Mouse (Mus musculus) bone marrow macrophage, adult 2 months (primary cell): Measurements from ENCODE around the gene Gm10309. TPM values are rescaled to one million over a fixed set of nuclear protein-coding genes. Genes with fewer than 3 reads are reported as not detected.

ENCODE experiments used
- H3K27ac ChIP-seq: 2 replicates; pipeline ENCODE4 v1.5.1; 2012; ENCODE audit warnings: low read depth, low read length; ENCODE audit not compliant: insufficient read depth
- H3K4me1 ChIP-seq: 2 replicates; pipeline ENCODE4 v1.6.1; 2012; ENCODE audit warnings: low read length; ENCODE audit not compliant: control insufficient read depth, insufficient read depth
- H3K4me3 ChIP-seq: 2 replicates; pipeline ENCODE4 v1.5.1; 2012; ENCODE audit warnings: mild to moderate bottlenecking, low read length, moderate library complexity; ENCODE audit not compliant: insufficient read depth
- CTCF ChIP-seq: IDR thresholded peaks from 2 replicates; pipeline ENCODE4 v1.5.1; 2012; ENCODE audit warnings: low read depth, mild to moderate bottlenecking, low read length, moderate library complexity
- POLR2A ChIP-seq: IDR thresholded peaks from 2 replicates; pipeline ENCODE4 v1.6.1; 2012; ENCODE audit warnings: mild to moderate bottlenecking, low read depth, low read length, borderline replicate concordance
- polyA plus RNA-seq: library from polyadenylated mRNA; stranded (reverse); fragments of >200 nt; gene quantifications from 2 replicates; pipeline ENCODE4 v1.2.4, GENCODE M21; 2012; ENCODE audit not compliant: missing spikeins, insufficient read depth, insufficient read length

Gm10309 gene
- polyA plus RNA-seq, 1 experiment: not detected

DNA sequence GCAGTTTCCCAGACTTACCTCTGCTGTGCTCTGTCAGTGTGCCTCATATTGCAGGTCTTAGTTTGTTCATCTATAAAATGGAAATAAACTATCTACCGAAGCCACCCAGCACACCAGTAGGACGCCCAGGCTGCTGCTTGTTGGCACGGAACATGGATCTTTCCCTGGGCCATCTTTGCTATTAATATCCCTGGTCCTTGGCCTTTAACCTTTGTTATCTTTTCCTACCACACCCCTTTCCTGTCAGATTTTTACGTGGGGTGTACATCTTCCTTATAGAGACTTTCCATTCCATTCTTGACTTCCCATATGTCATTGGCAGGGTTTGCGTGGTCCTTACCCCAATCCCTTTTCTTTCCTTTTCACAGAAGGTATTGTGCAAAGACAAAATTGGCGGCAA lies 26.2 kb upstream of the Gm10309 start:
- 0 out of 2 replicates have a peak, but pooled peaks cover 2% of the 10 kb centered on the region for H3K4me1 ChIP-seq

GRCm38 (mm10) chr17:86529411-86529810 lies 24.4 kb upstream of the Gm10309 start:
- no peaks in the 10 kb centered on the region for H3K4me1 ChIP-seq
- no peak overlapping the region for H3K4me3 ChIP-seq
- H3K27ac ChIP-seq: no peak overlapping the region
- TF ChIP-seq CTCF (no peak), POLR2A (no peak)

More for the DNA sequence above, 26.2 kb upstream of the Gm10309 start:
- Histone ChIP-seq H3K4me3 (no peak overlapping the region), H3K27ac (no peak overlapping the region)
- no peak for TF ChIP-seq POLR2A
- no peak for TF ChIP-seq CTCF

- TF ChIP-seq CTCF (no peak), POLR2A (no peak)
- H3K4me1 ChIP-seq: no peaks in the 10 kb centered on the region
- H3K27ac ChIP-seq: no peak overlapping the region
- no peak overlapping the region for H3K4me3 ChIP-seq
Measured at GRCm38 (mm10) chr17:86529003-86529402, 24.0 kb upstream of the Gm10309 start.

GRCm38 (mm10) chr17:86527298-86527697 lies 22.3 kb upstream of the Gm10309 start:
- Histone ChIP-seq H3K4me1 (no peaks in the 10 kb centered on the region), H3K4me3 (no peak overlapping the region), H3K27ac (no peak overlapping the region)
- TF ChIP-seq CTCF (no peak), POLR2A (no peak)

- no peak for TF ChIP-seq POLR2A
- no peak for TF ChIP-seq CTCF
- Histone ChIP-seq H3K4me3 (no peak overlapping the region), H3K27ac (no peak overlapping the region), H3K4me1 (no peaks in the 10 kb centered on the region)
Measured at GRCm38 (mm10) chr17:86526016-86526415, 21.0 kb upstream of the Gm10309 start.

- no peak overlapping the region for H3K27ac ChIP-seq
- no peak for TF ChIP-seq CTCF
- TF ChIP-seq POLR2A: no peak
- no peak overlapping the region for H3K4me3 ChIP-seq
- no peaks in the 10 kb centered on the region for H3K4me1 ChIP-seq
Measured at GRCm38 (mm10) chr17:86525075-86525474, 20.0 kb upstream of the Gm10309 start.

- Histone ChIP-seq H3K4me3 (no peak overlapping the region), H3K27ac (no peak overlapping the region), H3K4me1 (no peaks in the 10 kb centered on the region)
- TF ChIP-seq CTCF (no peak), POLR2A (no peak)
Measured at GRCm38 (mm10) chr17:86523843-86524242, 18.8 kb upstream of the Gm10309 start.

DNA sequence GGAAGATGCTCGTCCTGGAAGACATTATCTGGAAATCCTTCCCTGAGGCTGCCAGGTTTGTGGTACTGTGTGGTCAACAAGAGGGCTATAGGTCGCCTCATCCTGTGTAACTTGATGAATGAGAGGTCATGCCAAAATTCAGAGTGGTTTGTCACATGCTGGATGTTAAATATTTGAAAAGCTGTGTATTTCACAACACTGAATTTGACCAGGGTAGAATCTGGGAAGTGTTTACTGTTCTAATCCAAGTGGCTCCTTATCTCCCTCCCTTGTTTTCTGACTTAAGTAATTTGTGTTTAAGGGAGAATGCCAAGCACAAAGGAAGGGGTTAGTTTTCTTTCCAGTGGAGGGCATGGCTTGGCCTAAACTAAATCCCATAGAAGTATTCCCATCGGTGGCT lies 18.3 kb upstream of the Gm10309 start:
- Histone ChIP-seq H3K4me1 (no peaks in the 10 kb centered on the region), H3K4me3 (no peak overlapping the region), H3K27ac (no peak overlapping the region)
- no peak for TF ChIP-seq POLR2A
- no peak for TF ChIP-seq CTCF

- Histone ChIP-seq H3K4me1 (no peaks in the 10 kb centered on the region), H3K4me3 (no peak overlapping the region), H3K27ac (no peak overlapping the region)
- no peak for TF ChIP-seq POLR2A
- no peak for TF ChIP-seq CTCF
Measured at GRCm38 (mm10) chr17:86522649-86523048, 17.6 kb upstream of the Gm10309 start.

DNA sequence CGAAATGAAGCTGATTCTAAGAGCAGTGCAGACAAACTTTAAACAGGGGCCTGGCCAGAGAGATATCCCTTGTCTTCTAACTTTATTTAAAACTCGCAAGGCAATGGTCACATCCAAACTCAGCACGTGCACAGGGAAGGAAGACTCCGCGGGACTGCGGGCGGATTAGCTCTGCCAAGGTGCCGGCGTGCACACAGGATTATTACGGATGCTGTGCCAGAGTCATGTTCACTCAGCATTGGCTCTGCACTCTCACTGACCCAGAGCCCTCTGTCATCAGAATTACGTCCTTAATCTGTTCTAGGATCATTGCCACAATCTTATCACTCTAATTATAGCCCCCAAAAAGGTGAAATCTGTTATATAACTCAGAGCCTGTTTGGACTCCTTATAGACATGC lies 16.2 kb upstream of the Gm10309 start:
- H3K4me1 ChIP-seq: no peaks in the 10 kb centered on the region
- no peak overlapping the region for H3K4me3 ChIP-seq
- no peak for TF ChIP-seq POLR2A
- no peak for TF ChIP-seq CTCF
- H3K27ac ChIP-seq: no peak overlapping the region

GRCm38 (mm10) chr17:86518604-86519003 lies 13.6 kb upstream of the Gm10309 start:
- TF ChIP-seq POLR2A: no peak
- no peak for TF ChIP-seq CTCF
- Histone ChIP-seq H3K27ac (no peak overlapping the region), H3K4me1 (no peaks in the 10 kb centered on the region), H3K4me3 (no peak overlapping the region)

DNA sequence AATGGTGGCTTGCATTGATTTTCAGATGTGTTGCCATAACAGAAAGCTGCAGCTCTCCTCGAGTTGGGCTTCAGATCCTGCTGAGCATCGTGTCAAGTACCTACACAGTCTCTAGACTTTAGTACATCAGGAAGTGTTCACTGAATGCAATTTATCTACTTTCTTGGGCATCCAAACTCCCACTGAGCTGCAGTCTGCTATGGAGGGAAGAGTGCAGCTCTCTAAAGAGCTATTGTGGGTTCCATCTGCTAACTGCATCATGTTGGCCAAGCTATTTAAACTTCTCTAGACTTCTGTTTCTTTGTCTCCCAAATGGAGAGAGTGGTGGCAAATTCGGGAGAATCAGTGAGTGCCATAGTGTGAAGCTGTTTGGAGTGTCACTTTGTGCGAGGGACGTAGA lies 11.6 kb upstream of the Gm10309 start:
- H3K27ac ChIP-seq: no peak overlapping the region
- H3K4me1 ChIP-seq: no peaks in the 10 kb centered on the region
- H3K4me3 ChIP-seq: no peak overlapping the region
- TF ChIP-seq POLR2A (no peak), CTCF (no peak)
